Mouse (Mus musculus): ENCODE results near the gene Sec24b.

DNA sequence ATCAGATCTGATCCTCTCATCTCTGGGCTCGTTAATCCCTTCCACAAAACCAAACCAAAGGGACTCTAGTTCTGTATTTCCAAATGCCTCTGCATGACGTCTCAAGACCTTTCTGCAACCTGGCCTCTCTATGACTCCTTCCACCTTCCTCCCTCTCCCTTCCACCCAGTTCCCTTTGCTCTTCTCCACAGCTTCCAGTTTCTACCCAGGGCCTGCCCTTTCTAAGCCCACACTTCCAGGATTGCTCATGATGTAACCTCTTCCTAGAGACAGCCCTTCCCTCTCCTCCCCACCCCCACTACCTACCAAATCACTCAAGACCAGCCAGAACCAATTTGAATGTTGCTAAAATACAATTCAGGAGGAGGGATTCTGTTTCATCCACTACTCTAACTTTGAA lies 2.9 kb downstream of the Sec24b start:
- no peak for TF ChIP-seq POLR2A (IDR thresholded peaks at IDR 0.05; ENCODE audit: low read depth, low read length)
- no peak for TF ChIP-seq CTCF (IDR thresholded peaks at IDR 0.05; ENCODE audit: extremely low read depth, insufficient read depth, insufficient read length, insufficient replicate concordance)

Data from spleen, adult 2 months (tissue).